18 mouse cellular contexts compared by ENCODE assay signal in genomic region chr4:144940796-144941462, GRCm38 (mm10). TPM values are rescaled to one million over a fixed set of nuclear protein-coding genes. Genes with fewer than 3 reads are reported as not detected.
A peak's percentile ranks its signal among the peaks of the same experiment; 100 is the strongest.
DNase-seq lines count a peak whose midpoint lies in the region; ATAC-seq lines count a peak whose summit lies in the region.
"Had no signal": no experiment of that assay in that cellular context is flagged by ENCODE, and none has a peak within 500 bp of the region (broad histone marks: within the 10 kb centered on the region; RNA-seq: fewer than 3 reads in every experiment).

No protein-coding gene starts in this region.

- 0 out of 2 replicates have a peak, but pooled peaks cover 5% of the 10 kb centered on the region for H3K4me1 ChIP-seq in intestine, embryonic 16.5 days (ENCODE audit: control insufficient read depth, insufficient read depth, low read length)
- no peaks in the 10 kb centered on the region for H3K4me1 ChIP-seq in intestine, embryonic 15.5 days (replicated peaks)
- 0 out of 2 replicates have a peak, but pooled peaks cover 2% of the 10 kb centered on the region for H3K4me1 ChIP-seq in liver, embryonic 11.5 days (replicated peaks; ENCODE audit: control insufficient read depth, insufficient read depth, low read length)
- H3K4me1 ChIP-seq in brown adipose tissue, adult 24 weeks (ENCODE audit: control insufficient read depth, insufficient read depth, insufficient read length, low read length) = peaks cover 7% of the 10 kb centered on the region
- H3K4me1 ChIP-seq: embryonic facial prominence, embryonic 15.5 days had no signal

- H3K9ac ChIP-seq in intestine, embryonic 16.5 days (ENCODE audit: low read depth, low read length) = no peak overlapping the region
- H3K9ac ChIP-seq in intestine, embryonic 15.5 days = no peak overlapping the region
- H3K9ac ChIP-seq in liver, embryonic 11.5 days (ENCODE audit: low read depth, low read length) = no peak overlapping the region
- H3K9ac ChIP-seq: embryonic facial prominence, embryonic 15.5 days; hindbrain, embryonic 14.5 days; liver, embryonic 14.5 days had no signal

- H3K27ac ChIP-seq in intestine, embryonic 16.5 days (ENCODE audit: low read length) = no peak overlapping the region
- H3K27ac ChIP-seq in intestine, embryonic 15.5 days = no peak overlapping the region
- H3K27ac ChIP-seq in liver, embryonic 11.5 days (ENCODE audit: low read depth, low read length) = no peak overlapping the region
- peak overlapping the region; percentile 84 for H3K27ac ChIP-seq in brown adipose tissue, adult 24 weeks (replicated peaks; ENCODE audit: low read depth, low read length)
- H3K27ac ChIP-seq: embryonic facial prominence, embryonic 15.5 days; hindbrain, embryonic 14.5 days; liver, embryonic 14.5 days had no signal

- no peaks in the 10 kb centered on the region for H3K9me3 ChIP-seq in intestine, embryonic 16.5 days (ENCODE audit: control insufficient read depth, low read length)
- H3K9me3 ChIP-seq in intestine, embryonic 15.5 days = no peaks in the 10 kb centered on the region
- H3K9me3 ChIP-seq in liver, embryonic 11.5 days (ENCODE audit: control insufficient read depth, low read length) = no peaks in the 10 kb centered on the region
- H3K9me3 ChIP-seq: embryonic facial prominence, embryonic 15.5 days had no signal

- H3K4me3 ChIP-seq in intestine, embryonic 16.5 days (ENCODE audit: low read length) = no peak overlapping the region
- H3K4me3 ChIP-seq in intestine, embryonic 15.5 days (replicated peaks) = no peak overlapping the region
- H3K4me3 ChIP-seq in liver, embryonic 11.5 days (ENCODE audit: low read depth, low read length) = no peak overlapping the region
- no peak overlapping the region for H3K4me3 ChIP-seq in brown adipose tissue, adult 24 weeks (ENCODE audit: insufficient read depth, low read depth, low read length)
- H3K4me3 ChIP-seq: embryonic facial prominence, embryonic 15.5 days had no signal

- 59% methylated on average over 13 of the region's 13 CpGs for WGBS in intestine, embryonic 16.5 days
- WGBS in intestine, embryonic 15.5 days = 49% methylated on average over 13 of the region's 13 CpGs
- WGBS in liver, embryonic 11.5 days = 59% methylated on average over 13 of the region's 13 CpGs

- 0 out of 2 replicates have a peak, but pooled peaks have one; percentile 31 for ATAC-seq in intestine, embryonic 16.5 days
- ATAC-seq in intestine, embryonic 15.5 days = no peak
- ATAC-seq in liver, embryonic 11.5 days (replicated peaks; ENCODE audit: low FRiP score) = 0 out of 2 replicates have a peak, but pooled peaks have one; percentile 21
- ATAC-seq: forebrain, embryonic 16.5 days; intestine, postnatal 0 days had no signal

- DNase-seq in liver, embryonic 11.5 days (ENCODE audit: low spot score) = no peak
- DNase-seq in liver = no peak
- DNase-seq in embryo, embryonic 11 days = peak; percentile 14
- no peak for DNase-seq in cerebellum, adult 9-11 months
- DNase-seq: adrenal gland, postnatal 36 days; cerebellum, adult 8-10 months; left cerebral cortex, postnatal 4 days; lung, postnatal 4 days; right cerebral cortex, postnatal 25 days had no signal

- H3K36me3 ChIP-seq in intestine, embryonic 16.5 days (ENCODE audit: control insufficient read depth, insufficient read depth, low read length) = no peaks in the 10 kb centered on the region
- no peaks in the 10 kb centered on the region for H3K36me3 ChIP-seq in intestine, embryonic 15.5 days
- H3K36me3 ChIP-seq in liver, embryonic 11.5 days (ENCODE audit: control insufficient read depth, insufficient read depth, low read length) = no peaks in the 10 kb centered on the region
- H3K36me3 ChIP-seq: embryonic facial prominence, embryonic 15.5 days had no signal

- H3K4me2 ChIP-seq in intestine, embryonic 16.5 days (ENCODE audit: low read depth, low read length) = no peak overlapping the region
- H3K4me2 ChIP-seq in intestine, embryonic 15.5 days (replicated peaks) = no peak overlapping the region
- H3K4me2 ChIP-seq in liver, embryonic 11.5 days = no peak overlapping the region
- H3K4me2 ChIP-seq: embryonic facial prominence, embryonic 15.5 days; heart, embryonic 11.5 days; hindbrain, embryonic 14.5 days had no signal

- H3K27me3 ChIP-seq in intestine, embryonic 16.5 days (replicated peaks; ENCODE audit: control insufficient read depth, insufficient read depth, low read length) = no peaks in the 10 kb centered on the region
- no peaks in the 10 kb centered on the region for H3K27me3 ChIP-seq in intestine, embryonic 15.5 days (replicated peaks)
- no peaks in the 10 kb centered on the region for H3K27me3 ChIP-seq in liver, embryonic 11.5 days (replicated peaks; ENCODE audit: control insufficient read depth, insufficient read depth, low read length)
- H3K27me3 ChIP-seq: embryonic facial prominence, embryonic 15.5 days had no signal

RNA-seq across cellular contexts. Expression of gene Dhrs3, which starts 48.3 kb away (rescaled TPM):
- 122 and 132 TPM in 2 replicates for polyA plus RNA-seq in intestine, embryonic 16.5 days (2015; fragmentation: Nextera tagmentation; extraction: Ambion mirVana)
- 109 and 115 TPM in 2 replicates for polyA plus RNA-seq in intestine, embryonic 15.5 days (2015; fragmentation: Nextera tagmentation; extraction: Ambion mirVana)
- 42.9 and 45.3 TPM in 2 replicates for polyA plus RNA-seq in liver, embryonic 11.5 days (2014; fragmentation: Nextera tagmentation; extraction: Ambion mirVana)
- polyA plus RNA-seq in brown adipose tissue, adult 24 weeks (2012; ENCODE audit: insufficient read depth, insufficient read length, missing spikeins) = 167 and 202 TPM in 2 replicates
